Mouse (Mus musculus) spleen, postnatal 36 days (tissue): ENCODE results near the gene Zdhhc5.
"Not testable (repeated sequence)": the region's sequence is repeated elsewhere in the genome, so short reads cannot be mapped to it uniquely, and the experiment has no call there.

Experiments used
- DNase-seq, 2 experiments: peaks; one replicate each; pipeline ENCODE4 v3.0.0; 2022; ENCODE audit warnings: low spot score in 2 of 2, mixed read lengths in 1 of 2

Zdhhc5 gene

GRCm38 (mm10) chr2:84734919-84735318 lies 19.9 kb upstream of the Zdhhc5 start:
- no peak for DNase-seq

- DNase-seq, result no peak
Observed at GRCm38 (mm10) chr2:84734351-84734864, 19.4 kb upstream of the Zdhhc5 start.

- DNase-seq, result peak; percentile 37 to 58
Observed at GRCm38 (mm10) chr2:84733579-84734300, 18.8 kb upstream of the Zdhhc5 start, which contains the start of gene Ypel4. Gene Ypel4, plus strand, starts transcription at chr2:84734058.

GRCm38 (mm10) chr2:84732394-84732793 lies 17.4 kb upstream of the Zdhhc5 start:
- no peak for DNase-seq

GRCm38 (mm10) chr2:84731206-84731605 lies 16.2 kb upstream of the Zdhhc5 start:
- no peak for DNase-seq

- DNase-seq, result not testable (repeated sequence)
Observed at GRCm38 (mm10) chr2:84728191-84728590, 13.2 kb upstream of the Zdhhc5 start.

GRCm38 (mm10) chr2:84727172-84727858 lies 12.3 kb upstream of the Zdhhc5 start, which contains the start of gene Clp1:
Gene Clp1, minus strand, starts transcription at chr2:84727350.
- peak; percentile 97 to 99 for DNase-seq

- DNase-seq, result no peak
Observed at GRCm38 (mm10) chr2:84726716-84727115, 11.7 kb upstream of the Zdhhc5 start.

- no peak for DNase-seq
Observed at GRCm38 (mm10) chr2:84725770-84726169, 10.8 kb upstream of the Zdhhc5 start.

- no peak for DNase-seq
Observed at GRCm38 (mm10) chr2:84723856-84724255, 8.9 kb upstream of the Zdhhc5 start.

GRCm38 (mm10) chr2:84721182-84721581 lies 6.2 kb upstream of the Zdhhc5 start:
- no peak for DNase-seq

- no peak for DNase-seq
Observed at GRCm38 (mm10) chr2:84720718-84721117, 5.7 kb upstream of the Zdhhc5 start.

GRCm38 (mm10) chr2:84717357-84717756 lies 2.4 kb upstream of the Zdhhc5 start:
- DNase-seq, result no peak

- DNase-seq, result no peak
Observed at GRCm38 (mm10) chr2:84716423-84717355, 1.7 kb upstream of the Zdhhc5 start.

- DNase-seq, result peak; percentile 90 to 92
Observed at GRCm38 (mm10) chr2:84715562-84716361, 782 bp upstream of the Zdhhc5 start.

GRCm38 (mm10) chr2:84714422-84714810 lies 564 bp downstream of the Zdhhc5 start:
- DNase-seq, result no peak

GRCm38 (mm10) chr2:84711898-84712297 lies 3.1 kb downstream of the Zdhhc5 start:
- no peak for DNase-seq

- no peak for DNase-seq
Observed at GRCm38 (mm10) chr2:84707523-84707922, 7.5 kb downstream of the Zdhhc5 start.

GRCm38 (mm10) chr2:84705295-84705694 lies 9.7 kb downstream of the Zdhhc5 start:
- no peak for DNase-seq

- no peak for DNase-seq
Observed at GRCm38 (mm10) chr2:84704329-84704728, 10.7 kb downstream of the Zdhhc5 start.

GRCm38 (mm10) chr2:84703497-84703896 lies 11.5 kb downstream of the Zdhhc5 start:
- no peak for DNase-seq
